Mouse (Mus musculus): ENCODE measurements around the gene Uqcc2. TPM values are rescaled to one million over a fixed set of nuclear protein-coding genes. Genes with fewer than 3 reads are reported as not detected.

Uqcc2 gene
- polyA plus RNA-seq, 1 experiment from 2014 or later: 315 TPM

DNA sequence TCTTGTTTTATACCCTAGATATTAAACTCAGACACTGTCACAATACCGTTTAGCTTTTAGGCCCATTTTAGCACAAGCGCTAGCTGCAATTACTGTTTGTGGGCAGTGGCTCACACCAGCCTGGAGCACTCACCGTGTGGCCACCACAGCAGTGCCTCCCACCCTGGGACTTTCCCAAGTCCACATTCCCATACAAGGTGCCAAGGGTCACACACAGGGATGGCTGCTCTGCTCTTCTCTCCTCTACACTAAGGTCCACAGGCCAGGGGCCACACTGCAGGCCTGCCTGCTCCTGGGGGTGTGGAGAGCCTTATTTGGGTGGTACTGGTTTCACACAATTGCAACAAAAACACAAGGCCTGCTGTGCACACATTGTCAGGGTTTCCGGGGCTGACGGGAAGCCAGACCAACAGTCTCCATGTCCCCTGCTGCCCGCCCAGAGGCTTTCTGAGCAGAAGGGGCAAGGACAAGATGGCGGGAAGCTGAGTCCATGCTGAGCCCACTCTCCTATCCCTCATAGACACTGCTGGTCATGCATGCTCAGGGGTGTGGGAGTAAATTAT is 9.8 kb downstream of the Uqcc2 start:
- H3K27me3 ChIP-seq (ENCODE audit: insufficient read depth, low read length): no peaks in the 10 kb centered on the region
- 85% methylated on average over 7 of the region's 7 CpGs for WGBS
- no peaks in the 10 kb centered on the region for H3K9me3 ChIP-seq (replicated peaks; ENCODE audit: low read length)
- no peak for DNase-seq (ENCODE audit: low spot score)
- no peak for ATAC-seq (replicated peaks; ENCODE audit: low FRiP score, low read depth)
- H3K4me3 ChIP-seq (replicated peaks; ENCODE audit: low read depth, low read length): no peak overlapping the region
- TF ChIP-seq CTCF (IDR thresholded peaks at IDR 0.05; ENCODE audit: low read depth): no peak
- peaks cover 8% of the 10 kb centered on the region for H3K4me1 ChIP-seq (replicated peaks; ENCODE audit: insufficient read depth, low read length)
- H3K9ac ChIP-seq (ENCODE audit: low read depth, low read length): no peak overlapping the region
- H3K36me3 ChIP-seq (ENCODE audit: insufficient read depth, low read length): peaks cover 35% of the 10 kb centered on the region; the same call in 1 of the 2 replicates
- no peak overlapping the region for H3K4me2 ChIP-seq (ENCODE audit: low read length)
- peak overlapping the region; percentile 42 for H3K27ac ChIP-seq

DNA sequence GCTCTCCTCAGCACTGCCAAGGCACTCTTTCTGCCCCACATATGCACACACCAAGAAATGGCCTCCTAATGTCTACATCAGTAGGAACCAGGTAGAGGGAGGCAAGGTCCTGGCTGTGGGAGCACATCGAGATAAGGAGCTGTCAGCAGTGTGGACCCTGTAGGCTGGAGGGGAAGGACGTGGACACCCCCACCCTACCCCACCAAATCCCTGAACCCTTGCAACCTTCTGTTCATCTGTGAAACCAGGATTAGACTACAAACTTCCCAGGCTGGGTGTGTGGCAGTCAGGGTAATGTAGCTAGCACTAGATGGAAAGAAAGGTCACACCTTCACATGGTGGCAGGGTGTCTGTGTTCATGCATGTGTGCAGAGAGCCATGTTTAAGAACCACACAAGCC is 10.6 kb downstream of the Uqcc2 start:
- Histone ChIP-seq H3K27ac (no peak overlapping the region), H3K4me3 (replicated peaks; ENCODE audit: low read depth, low read length) (no peak overlapping the region), H3K27me3 (ENCODE audit: insufficient read depth, low read length) (no peaks in the 10 kb centered on the region), H3K9me3 (replicated peaks; ENCODE audit: low read length) (no peaks in the 10 kb centered on the region), H3K4me1 (replicated peaks; ENCODE audit: insufficient read depth, low read length) (peaks cover 8% of the 10 kb centered on the region), H3K4me2 (ENCODE audit: low read length) (no peak overlapping the region), H3K9ac (ENCODE audit: low read depth, low read length) (no peak overlapping the region), H3K36me3 (ENCODE audit: insufficient read depth, low read length) (peaks cover 35% of the 10 kb centered on the region; the same call in 1 of the 2 replicates)
- WGBS: 89% methylated on average over 2 of the region's 2 CpGs
- TF ChIP-seq CTCF (IDR thresholded peaks at IDR 0.05; ENCODE audit: low read depth): no peak
- no peak for DNase-seq (ENCODE audit: low spot score)
- ATAC-seq (replicated peaks; ENCODE audit: low FRiP score, low read depth): no peak

DNA sequence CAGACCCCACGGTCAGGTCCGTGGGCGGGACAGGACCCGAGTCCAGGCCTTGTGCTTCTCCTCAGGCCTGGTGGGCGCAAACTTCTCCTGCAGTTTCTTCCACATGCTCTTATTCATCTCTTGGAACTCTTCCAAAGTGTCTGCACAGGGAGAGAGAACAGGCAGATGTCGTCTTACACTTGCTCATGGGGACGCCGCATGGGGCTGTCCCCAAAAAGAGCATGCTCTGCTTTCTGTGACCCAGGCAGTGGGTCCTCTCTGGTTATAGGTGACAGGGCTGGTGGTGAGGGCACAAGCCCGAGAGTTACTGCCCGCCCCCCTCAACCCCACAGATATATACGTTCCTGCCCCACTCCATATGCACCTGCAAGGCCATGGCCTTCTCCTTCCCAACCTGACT is 11.0 kb downstream of the Uqcc2 start:
- H3K9me3 ChIP-seq (replicated peaks; ENCODE audit: low read length): no peaks in the 10 kb centered on the region
- peaks cover 8% of the 10 kb centered on the region for H3K4me1 ChIP-seq (replicated peaks; ENCODE audit: insufficient read depth, low read length)
- H3K27ac ChIP-seq: no peak overlapping the region
- ATAC-seq (replicated peaks; ENCODE audit: low FRiP score, low read depth): no peak
- peaks cover 31% of the 10 kb centered on the region; the same call in 1 of the 2 replicates for H3K36me3 ChIP-seq (ENCODE audit: insufficient read depth, low read length)
- H3K9ac ChIP-seq (ENCODE audit: low read depth, low read length): no peak overlapping the region
- WGBS: 67% methylated on average over 11 of the region's 11 CpGs
- no peak overlapping the region for H3K4me2 ChIP-seq (ENCODE audit: low read length)
- DNase-seq (ENCODE audit: low spot score): no peak
- H3K4me3 ChIP-seq (replicated peaks; ENCODE audit: low read depth, low read length): no peak overlapping the region
- no peak for TF ChIP-seq CTCF (IDR thresholded peaks at IDR 0.05; ENCODE audit: low read depth)
- H3K27me3 ChIP-seq (ENCODE audit: insufficient read depth, low read length): no peaks in the 10 kb centered on the region

DNA sequence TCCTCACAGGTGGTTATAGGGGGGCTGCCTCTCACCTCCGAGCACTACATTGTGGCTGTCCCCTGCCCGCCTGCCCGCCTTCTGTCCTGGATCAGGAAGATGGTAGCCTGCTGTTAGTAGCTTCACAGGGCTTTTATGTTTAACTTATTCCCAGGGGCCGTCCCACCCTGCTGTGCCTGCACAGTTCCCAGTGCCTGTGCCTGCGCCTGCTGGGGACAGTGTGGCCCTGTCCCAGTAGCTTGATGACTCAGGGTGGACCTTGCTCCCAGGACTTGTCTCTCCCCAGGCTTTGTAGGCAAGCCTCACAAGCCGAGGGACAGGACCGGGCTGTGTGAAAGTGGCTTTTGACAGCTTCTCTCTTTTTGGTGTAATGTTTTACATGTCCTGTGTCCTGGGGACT is 11.9 kb downstream of the Uqcc2 start:
- peaks cover 37% of the 10 kb centered on the region for H3K36me3 ChIP-seq (ENCODE audit: insufficient read depth, low read length)
- ATAC-seq (replicated peaks; ENCODE audit: low FRiP score, low read depth): no peak
- no peaks in the 10 kb centered on the region for H3K9me3 ChIP-seq (replicated peaks; ENCODE audit: low read length)
- no peak overlapping the region for H3K4me3 ChIP-seq (replicated peaks; ENCODE audit: low read depth, low read length)
- H3K4me1 ChIP-seq (replicated peaks; ENCODE audit: insufficient read depth, low read length): peaks cover 8% of the 10 kb centered on the region
- no peak for DNase-seq (ENCODE audit: low spot score)
- no peak overlapping the region for H3K9ac ChIP-seq (ENCODE audit: low read depth, low read length)
- no peaks in the 10 kb centered on the region for H3K27me3 ChIP-seq (ENCODE audit: insufficient read depth, low read length)
- no peak overlapping the region for H3K4me2 ChIP-seq (ENCODE audit: low read length)
- 83% methylated on average over 7 of the region's 7 CpGs for whole genome bisulfite sequencing
- no peak for TF ChIP-seq CTCF (IDR thresholded peaks at IDR 0.05; ENCODE audit: low read depth)
- H3K27ac ChIP-seq: no peak overlapping the region

DNA sequence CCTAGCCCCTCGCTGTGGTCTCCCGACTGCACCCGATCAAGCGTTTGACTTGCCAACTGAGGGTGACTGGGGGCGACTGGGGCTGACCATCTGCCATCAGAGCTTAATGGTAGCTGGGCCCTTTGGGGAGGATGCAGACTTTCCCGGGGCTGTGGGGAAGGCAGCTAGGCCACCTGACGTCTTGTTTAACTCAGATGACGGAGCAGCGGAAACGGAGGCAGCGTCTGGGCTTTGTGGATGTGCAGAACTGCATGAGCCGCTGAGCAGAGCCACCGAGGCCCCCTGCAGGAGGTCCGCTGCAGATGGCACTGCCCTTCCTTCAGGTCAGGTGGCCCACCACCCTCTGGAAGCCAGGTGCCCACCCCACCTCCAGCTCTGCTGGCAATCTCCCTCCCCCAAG is 12.4 kb downstream of the Uqcc2 start:
- peaks cover 8% of the 10 kb centered on the region for H3K4me1 ChIP-seq (replicated peaks; ENCODE audit: insufficient read depth, low read length)
- DNase-seq (ENCODE audit: low spot score): no peak
- no peak for ATAC-seq (replicated peaks; ENCODE audit: low FRiP score, low read depth)
- H3K36me3 ChIP-seq (ENCODE audit: insufficient read depth, low read length): peaks cover 36% of the 10 kb centered on the region
- H3K4me3 ChIP-seq (replicated peaks; ENCODE audit: low read depth, low read length): no peak overlapping the region
- no peak overlapping the region for H3K4me2 ChIP-seq (ENCODE audit: low read length)
- no peak overlapping the region for H3K9ac ChIP-seq (ENCODE audit: low read depth, low read length)
- no peaks in the 10 kb centered on the region for H3K27me3 ChIP-seq (ENCODE audit: insufficient read depth, low read length)
- no peaks in the 10 kb centered on the region for H3K9me3 ChIP-seq (replicated peaks; ENCODE audit: low read length)
- no peak for TF ChIP-seq CTCF (IDR thresholded peaks at IDR 0.05; ENCODE audit: low read depth)
- WGBS: 49% methylated on average over 14 of the region's 14 CpGs
- no peak overlapping the region for H3K27ac ChIP-seq

DNA sequence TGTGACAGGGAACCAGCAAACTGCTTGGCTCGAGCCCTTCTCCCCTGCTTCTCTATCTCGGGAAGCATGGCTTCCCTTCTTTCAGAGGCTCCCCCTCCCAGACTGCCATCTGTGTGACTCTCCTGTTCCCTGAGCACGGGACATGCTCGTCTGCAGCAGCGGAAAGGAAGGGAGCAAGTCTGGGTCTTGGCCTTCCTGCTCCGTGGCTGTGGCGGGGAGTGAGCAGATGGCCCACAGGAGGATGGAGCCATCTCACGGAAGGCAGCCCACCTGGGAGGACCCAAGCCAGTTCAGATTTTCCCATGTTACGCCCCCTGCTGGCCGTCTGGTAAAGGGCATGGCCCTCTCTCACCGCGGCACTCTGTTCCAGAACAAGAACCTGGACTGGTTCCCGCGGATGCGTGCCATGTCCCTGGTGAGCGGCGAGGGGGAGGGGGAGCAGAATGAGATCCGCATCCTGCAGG is 13.1 kb downstream of the Uqcc2 start:
- DNase-seq (ENCODE audit: low spot score): peak; percentile 62
- Histone ChIP-seq H3K27ac (no peak overlapping the region), H3K9ac (ENCODE audit: low read depth, low read length) (no peak overlapping the region), H3K9me3 (replicated peaks; ENCODE audit: low read length) (no peaks in the 10 kb centered on the region), H3K4me1 (replicated peaks; ENCODE audit: insufficient read depth, low read length) (peaks cover 8% of the 10 kb centered on the region), H3K4me3 (replicated peaks; ENCODE audit: low read depth, low read length) (no peak overlapping the region), H3K27me3 (ENCODE audit: insufficient read depth, low read length) (no peaks in the 10 kb centered on the region), H3K36me3 (ENCODE audit: insufficient read depth, low read length) (peaks cover 36% of the 10 kb centered on the region), H3K4me2 (ENCODE audit: low read length) (no peak overlapping the region)
- peak; percentile 81 for TF ChIP-seq CTCF (IDR thresholded peaks at IDR 0.05; ENCODE audit: low read depth)
- ATAC-seq (replicated peaks; ENCODE audit: low FRiP score, low read depth): no peak
- 18% methylated on average over 18 of the region's 18 CpGs for WGBS

DNA sequence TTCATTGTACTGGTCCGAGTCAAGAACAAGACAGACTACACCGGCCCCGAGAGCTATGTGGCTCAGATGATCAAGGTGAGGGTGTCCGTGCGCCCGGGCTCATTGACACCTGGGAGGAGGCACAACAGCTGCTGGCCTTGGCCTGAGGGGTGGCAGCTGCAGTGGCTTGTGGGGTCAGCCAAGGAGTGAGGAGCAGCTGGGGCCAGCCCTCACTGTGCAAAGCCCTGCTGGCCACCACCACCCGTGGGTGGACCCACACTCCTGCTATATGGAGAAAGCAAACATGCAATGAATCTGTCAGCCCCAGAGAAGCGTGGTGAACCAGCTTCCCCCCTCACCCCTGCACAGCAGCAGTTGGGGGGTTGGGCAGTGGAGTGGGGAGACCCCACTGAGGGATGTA is 13.8 kb downstream of the Uqcc2 start:
- Histone ChIP-seq H3K9ac (ENCODE audit: low read depth, low read length) (no peak overlapping the region), H3K27ac (no peak overlapping the region), H3K27me3 (ENCODE audit: insufficient read depth, low read length) (no peaks in the 10 kb centered on the region), H3K4me3 (replicated peaks; ENCODE audit: low read depth, low read length) (no peak overlapping the region), H3K36me3 (ENCODE audit: insufficient read depth, low read length) (peaks cover 36% of the 10 kb centered on the region), H3K4me1 (replicated peaks; ENCODE audit: insufficient read depth, low read length) (peaks cover 8% of the 10 kb centered on the region), H3K4me2 (ENCODE audit: low read length) (no peak overlapping the region), H3K9me3 (replicated peaks; ENCODE audit: low read length) (no peaks in the 10 kb centered on the region)
- DNase-seq (ENCODE audit: low spot score) (no peak), ATAC-seq (replicated peaks; ENCODE audit: low FRiP score, low read depth) (no peak)
- 43% methylated on average over 8 of the region's 8 CpGs for WGBS
- no peak for TF ChIP-seq CTCF (IDR thresholded peaks at IDR 0.05; ENCODE audit: low read depth)
